Mouse (Mus musculus) kidney, adult 2 months (tissue): Measurements from ENCODE around the gene Gmds. TPM values are rescaled to one million over a fixed set of nuclear protein-coding genes. Genes with fewer than 3 reads are reported as not detected.
A peak's percentile ranks its signal among the peaks of the same experiment; 100 is the strongest.

Experiments
- DNase-seq: peaks from one replicate; pipeline ENCODE4 v3.0.0; 2021
- H3K27ac ChIP-seq: fragments of 200-500 bp; 2 replicates; pipeline ENCODE4 v1.5.1; 2012; ENCODE audit warnings: low read depth, low read length, control low read depth, inconsistent platforms; ENCODE audit not compliant: insufficient read depth
- H3K27me3 ChIP-seq: fragments of 200-500 bp; replicated peaks from 2 replicates; pipeline ENCODE4 v1.6.1; 2012; ENCODE audit warnings: mild to moderate bottlenecking, moderate library complexity, low read length, inconsistent platforms; ENCODE audit not compliant: control insufficient read depth, insufficient read depth
- H3K36me3 ChIP-seq: fragments of 200-500 bp; 2 replicates; pipeline ENCODE4 v1.6.1; 2012; ENCODE audit warnings: mild to moderate bottlenecking, moderate library complexity, low read length, inconsistent platforms; ENCODE audit not compliant: control insufficient read depth, insufficient read depth
- H3K4me1 ChIP-seq: fragments of 200-500 bp; 2 replicates; pipeline ENCODE4 v1.6.1; 2011; ENCODE audit warnings: low read length; ENCODE audit not compliant: control insufficient read depth, insufficient read depth
- H3K4me3 ChIP-seq: fragments of 200-500 bp; 2 replicates; pipeline ENCODE4 v1.5.1; 2011; ENCODE audit warnings: mild to moderate bottlenecking, low read depth, low read length, control low read depth; ENCODE audit not compliant: insufficient read depth
- CTCF ChIP-seq: fragments of 200-500 bp; conservative IDR thresholded peaks from 2 replicates; pipeline ENCODE4 v1.5.1; 2011; ENCODE audit warnings: low read depth, mild to moderate bottlenecking, control low read depth, low read length, moderate library complexity, mixed read lengths; ENCODE audit not compliant: insufficient read depth, insufficient read length
- POLR2A ChIP-seq: fragments of 200-500 bp; IDR thresholded peaks from one replicate; pipeline ENCODE4 v1.6.1; 2011; ENCODE audit warnings: low read depth, low read length, control low read depth
- WGBS: fragments of 180-500 bp; shearing (Covaris S2); methylation state at CpG from one replicate; pipeline ENCODE4 v1.1.7; 2018; 5-methylcytosine and 5-hydroxymethylcytosine counted together
- polyA plus RNA-seq: library from polyadenylated mRNA; depleted of rRNA; stranded (reverse); fragments of >200 nt; gene quantifications from 2 replicates; pipeline ENCODE4 v1.2.3, GENCODE M21; 2012

Gene Gmds
- polyA plus RNA-seq, 1 experiment: 15.7 TPM

DNA sequence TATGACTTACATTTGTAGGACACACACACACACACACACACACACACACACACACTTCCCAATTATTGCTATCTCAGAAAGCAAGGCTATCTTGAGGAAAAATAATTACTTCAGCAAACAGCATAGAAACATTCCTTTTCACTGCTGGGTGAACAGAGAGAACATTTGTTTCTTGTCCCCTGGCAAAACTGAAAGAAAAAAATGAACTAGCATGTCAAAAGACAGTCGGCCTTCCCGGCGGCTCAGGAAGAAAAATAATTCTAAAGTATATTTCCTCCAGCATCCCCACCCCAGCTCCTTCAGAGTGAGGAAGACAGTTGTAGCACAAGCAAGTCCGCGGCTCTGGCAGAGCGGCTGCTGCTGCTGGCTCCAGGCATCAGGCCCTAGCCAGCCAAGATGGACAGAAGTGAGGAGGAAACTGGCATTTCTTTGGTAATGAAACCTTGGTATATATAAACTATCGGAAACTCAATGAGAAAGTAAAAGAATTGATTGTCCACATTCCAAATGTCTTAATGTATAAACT, 330.4 kb downstream of the Gmds start:
- WGBS: 41% methylated on average over 7 of the region's 7 CpGs
- TF ChIP-seq POLR2A (no peak), CTCF (no peak)
- Histone ChIP-seq H3K27ac (no peak overlapping the region), H3K4me1 (no peaks in the 10 kb centered on the region), H3K4me3 (peak overlapping the region; percentile 28; the same call in 1 of the 2 replicates), H3K27me3 (no peaks in the 10 kb centered on the region), H3K36me3 (no peaks in the 10 kb centered on the region)
- no peak for DNase-seq

- no peak overlapping the region for H3K27ac ChIP-seq
- TF ChIP-seq POLR2A (no peak), CTCF (no peak)
- 84% methylated on average over 4 of the region's 4 CpGs for WGBS
- no peak overlapping the region for H3K4me3 ChIP-seq
- no peaks in the 10 kb centered on the region for H3K27me3 ChIP-seq
- no peak for DNase-seq
- H3K36me3 ChIP-seq: no peaks in the 10 kb centered on the region
- H3K4me1 ChIP-seq: no peaks in the 10 kb centered on the region
These were observed 345.1 kb downstream of the Gmds start for GRCm38 (mm10) chr13:31993391-31993790.

DNA sequence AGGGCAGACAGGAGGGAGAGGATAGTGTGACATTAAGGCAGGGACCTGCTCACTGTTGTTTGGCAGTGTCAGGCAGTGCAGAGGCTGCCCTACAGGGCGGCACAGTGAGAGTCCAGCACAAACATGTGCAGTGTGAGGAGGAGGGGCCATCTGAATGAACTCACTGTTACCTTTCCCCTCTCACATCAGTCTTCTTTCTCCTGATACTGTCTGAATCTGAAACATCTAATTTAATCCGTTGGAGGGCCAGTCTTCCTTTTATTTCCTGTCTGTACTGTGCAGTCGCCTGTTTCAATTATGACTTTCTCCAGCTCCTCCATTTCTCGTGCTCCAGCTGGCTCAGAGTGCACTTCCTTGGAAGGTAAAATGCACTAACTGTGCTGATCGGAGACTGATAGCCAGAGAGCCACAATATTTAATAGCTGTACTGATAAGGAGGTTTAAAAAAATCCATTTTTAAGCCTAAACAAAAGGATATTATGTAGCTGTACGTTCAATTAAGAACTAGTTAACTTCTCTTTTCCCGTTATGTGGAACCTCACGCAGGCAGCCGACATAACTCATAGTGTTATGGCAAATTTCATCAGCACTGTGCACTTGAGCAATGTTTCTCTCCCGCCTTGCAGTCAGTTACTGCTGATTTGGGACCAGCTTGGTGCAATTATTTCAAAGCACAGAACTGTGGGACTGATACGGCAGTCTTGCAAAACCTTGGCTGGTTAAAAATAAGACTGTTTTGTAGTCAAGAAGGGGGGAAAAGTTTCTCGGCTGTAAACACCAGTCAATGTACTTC, 345.9 kb downstream of the Gmds start:
- no peaks in the 10 kb centered on the region for H3K27me3 ChIP-seq
- H3K36me3 ChIP-seq: no peaks in the 10 kb centered on the region
- WGBS: 50% methylated on average over 12 of the region's 12 CpGs
- H3K4me1 ChIP-seq: no peaks in the 10 kb centered on the region
- TF ChIP-seq CTCF: no peak
- no peak for TF ChIP-seq POLR2A
- DNase-seq: no peak
- no peak overlapping the region for H3K27ac ChIP-seq
- no peak overlapping the region for H3K4me3 ChIP-seq

DNA sequence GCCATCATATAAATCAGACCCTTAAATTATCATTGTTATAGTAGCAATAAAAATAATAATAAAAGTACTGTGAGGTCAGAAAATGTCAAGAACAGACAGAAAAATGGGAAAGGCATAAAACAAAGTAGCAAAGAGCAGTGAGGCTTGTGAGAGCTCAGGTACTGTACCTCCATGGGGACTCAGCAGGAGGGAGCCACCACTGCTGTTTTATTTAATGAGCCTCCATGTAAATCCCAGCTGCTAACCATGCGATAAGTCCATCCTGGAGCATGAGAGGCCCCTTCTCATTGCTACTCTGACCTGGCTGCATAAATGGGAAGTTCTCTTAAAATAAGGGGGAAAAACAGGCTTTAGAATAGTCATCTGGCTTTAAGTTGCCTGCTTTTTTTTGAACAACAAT, 357.3 kb downstream of the Gmds start:
- TF ChIP-seq CTCF (no peak), POLR2A (no peak)
- DNase-seq: no peak
- no peaks in the 10 kb centered on the region for H3K4me1 ChIP-seq
- no peaks in the 10 kb centered on the region for H3K27me3 ChIP-seq
- H3K27ac ChIP-seq: no peak overlapping the region
- H3K4me3 ChIP-seq: no peak overlapping the region
- no peaks in the 10 kb centered on the region for H3K36me3 ChIP-seq
- WGBS: 97% methylated on average over 1 of the region's 1 CpGs

DNA sequence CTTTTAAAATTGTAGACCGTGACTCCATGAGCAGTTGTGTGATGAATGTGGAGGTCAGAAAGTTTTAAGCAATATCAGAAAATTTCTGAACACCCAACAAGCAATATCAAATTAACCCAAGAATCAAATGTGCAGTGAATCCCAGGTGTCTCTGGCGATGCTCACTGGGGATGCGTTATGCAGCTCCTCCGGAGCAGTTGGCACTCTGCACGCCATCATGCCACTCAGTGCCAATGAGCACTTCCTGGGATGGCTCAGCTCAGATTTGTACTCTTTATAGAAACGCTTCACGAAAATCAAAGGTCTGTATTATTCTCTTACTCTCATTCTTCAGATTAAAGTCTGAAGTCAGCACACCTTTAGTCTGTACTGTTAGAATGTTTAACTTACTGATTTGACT, 360.4 kb downstream of the Gmds start:
- Histone ChIP-seq H3K27ac (no peak overlapping the region), H3K4me3 (no peak overlapping the region), H3K4me1 (no peaks in the 10 kb centered on the region), H3K36me3 (no peaks in the 10 kb centered on the region), H3K27me3 (no peaks in the 10 kb centered on the region)
- no peak for DNase-seq
- no peak for TF ChIP-seq POLR2A
- TF ChIP-seq CTCF: no peak
- 97% methylated on average over 7 of the region's 7 CpGs for WGBS

- no peak for TF ChIP-seq POLR2A
- TF ChIP-seq CTCF: no peak
- Histone ChIP-seq H3K27me3 (no peaks in the 10 kb centered on the region), H3K4me3 (no peak overlapping the region), H3K4me1 (no peaks in the 10 kb centered on the region), H3K36me3 (no peaks in the 10 kb centered on the region), H3K27ac (no peak overlapping the region)
- 60% methylated on average over 3 of the region's 3 CpGs for WGBS
- no peak for DNase-seq
These were observed 363.6 kb downstream of the Gmds start for GRCm38 (mm10) chr13:31974751-31975479.

GRCm38 (mm10) chr13:31971040-31971501, 367.5 kb downstream of the Gmds start:
- no peak overlapping the region for H3K27ac ChIP-seq
- H3K4me1 ChIP-seq: no peaks in the 10 kb centered on the region
- no peaks in the 10 kb centered on the region for H3K36me3 ChIP-seq
- WGBS: 79% methylated on average over 2 of the region's 2 CpGs
- no peak for TF ChIP-seq CTCF
- TF ChIP-seq POLR2A: no peak
- DNase-seq: no peak
- H3K4me3 ChIP-seq: no peak overlapping the region
- no peaks in the 10 kb centered on the region for H3K27me3 ChIP-seq
